Mouse (Mus musculus): Measurements from ENCODE around the gene Car14.
"Not testable (repeated sequence)": the region's sequence is repeated elsewhere in the genome, so short reads cannot be mapped to it uniquely, and the experiment has no call there.

Gene Car14

GRCm38 (mm10) chr3:95924185-95924584 is 19.7 kb upstream of the Car14 start:
- DNase-seq (ENCODE audit: low spot score), result no peak

- DNase-seq (ENCODE audit: low spot score), result not testable (repeated sequence)
Measured at GRCm38 (mm10) chr3:95923429-95923828, 18.9 kb upstream of the Car14 start.

- DNase-seq (ENCODE audit: low spot score), result not testable (repeated sequence)
Measured at GRCm38 (mm10) chr3:95920532-95920931, 16.0 kb upstream of the Car14 start.

GRCm38 (mm10) chr3:95916760-95917159 is 12.3 kb upstream of the Car14 start:
- DNase-seq (ENCODE audit: low spot score), result no peak

GRCm38 (mm10) chr3:95914706-95915105 is 10.2 kb upstream of the Car14 start:
- no peak for DNase-seq (ENCODE audit: low spot score)

GRCm38 (mm10) chr3:95907613-95908012 is 3.1 kb upstream of the Car14 start:
- no peak for DNase-seq (ENCODE audit: low spot score)

- no peak for DNase-seq (ENCODE audit: low spot score)
Measured at GRCm38 (mm10) chr3:95906860-95907259, 2.4 kb upstream of the Car14 start.

GRCm38 (mm10) chr3:95905940-95906492 is 1.5 kb upstream of the Car14 start:
- DNase-seq (ENCODE audit: low spot score), result peak; percentile 42

GRCm38 (mm10) chr3:95905146-95905939 is 852 bp upstream of the Car14 start:
- DNase-seq (ENCODE audit: low spot score), result no peak

GRCm38 (mm10) chr3:95903753-95904502 is 563 bp downstream of the Car14 start:
- DNase-seq (ENCODE audit: low spot score), result no peak

- DNase-seq (ENCODE audit: low spot score), result no peak
Measured at GRCm38 (mm10) chr3:95902643-95903042, 1.8 kb downstream of the Car14 start.

GRCm38 (mm10) chr3:95902373-95902625 is 2.2 kb downstream of the Car14 start:
- no peak for DNase-seq (ENCODE audit: low spot score)

GRCm38 (mm10) chr3:95901616-95902372 is 2.7 kb downstream of the Car14 start:
- no peak for DNase-seq (ENCODE audit: low spot score)

GRCm38 (mm10) chr3:95899800-95900524 is 4.5 kb downstream of the Car14 start:
- DNase-seq (ENCODE audit: low spot score), result no peak

GRCm38 (mm10) chr3:95895501-95895900 is 9.0 kb downstream of the Car14 start:
- DNase-seq (ENCODE audit: low spot score), result not testable (repeated sequence)

- DNase-seq (ENCODE audit: low spot score), result peak; percentile 71
Measured at GRCm38 (mm10) chr3:95894317-95895160, 10.0 kb downstream of the Car14 start.

GRCm38 (mm10) chr3:95893606-95894316 is 10.7 kb downstream of the Car14 start, which contains the start of gene Aph1a:
Gene Aph1a, plus strand, starts transcription at chr3:95893969.
- peak; percentile 98 for DNase-seq (ENCODE audit: low spot score)

- DNase-seq (ENCODE audit: low spot score), result no peak
Measured at GRCm38 (mm10) chr3:95893126-95893525, 11.4 kb downstream of the Car14 start.

- DNase-seq (ENCODE audit: low spot score), result no peak
Measured at GRCm38 (mm10) chr3:95892066-95893052, 12.1 kb downstream of the Car14 start.
